Mouse (Mus musculus) mature B cell (primary cell): ENCODE data around the gene Zpbp2.

Source experiments
- in situ Hi-C: fragments of 300-500 bp; cut with MboI; formaldehyde crosslinking; loops from 2 replicates; pipeline ENCODE4 v1.14.3; 2019

Zpbp2 gene

DNA sequence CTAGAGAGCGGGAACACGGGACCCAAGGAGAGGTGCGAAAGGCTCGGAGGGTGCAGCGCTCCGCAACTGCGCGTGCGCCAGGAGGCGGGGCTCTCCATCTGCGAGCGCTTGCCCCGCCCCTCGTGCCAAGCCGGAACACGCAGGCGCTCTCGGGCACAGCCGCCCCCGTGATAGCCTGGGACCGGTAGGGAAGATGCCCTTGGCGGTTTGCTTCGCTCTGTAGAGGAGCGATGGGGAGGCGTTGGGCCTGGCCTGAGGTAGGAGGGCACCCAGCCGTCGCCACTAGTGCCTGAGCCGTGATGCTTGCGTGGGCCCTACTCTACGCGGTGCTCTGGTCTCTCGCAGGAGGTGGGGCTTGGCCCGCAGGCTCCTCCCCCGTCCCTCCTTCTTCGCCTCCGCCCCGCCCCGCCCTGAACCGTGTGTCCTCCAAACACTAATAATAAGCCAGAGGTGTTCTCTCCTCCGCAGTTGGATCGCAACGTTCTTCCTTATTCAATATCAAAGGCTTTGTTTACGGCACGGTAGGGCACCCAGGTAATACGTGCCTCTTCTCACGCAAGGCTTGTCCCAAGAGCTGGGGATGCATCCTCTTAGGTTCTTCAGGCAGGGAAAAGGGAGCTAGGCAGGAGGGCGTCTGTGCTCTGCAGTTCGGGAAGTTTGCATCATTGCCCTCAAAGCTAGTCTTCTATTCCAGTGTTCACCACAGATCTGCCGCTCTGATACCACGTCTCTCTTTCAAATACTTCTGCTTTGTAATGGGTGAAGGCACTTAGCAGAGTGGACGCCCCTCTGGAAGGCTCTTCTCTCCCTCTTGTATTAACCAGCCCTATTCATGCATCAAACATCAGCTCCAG lies at the start of gene Zpbp2:
Zpbp2 (plus strand) TSS at position 123 of the 854 bp plus-strand sequence.
- in situ Hi-C loops = no loop called here

- in situ Hi-C loops = no loop called here
These were observed 46.0 kb upstream of the Zpbp2 start for GRCm38 (mm10) chr11:98504926-98505325.

DNA sequence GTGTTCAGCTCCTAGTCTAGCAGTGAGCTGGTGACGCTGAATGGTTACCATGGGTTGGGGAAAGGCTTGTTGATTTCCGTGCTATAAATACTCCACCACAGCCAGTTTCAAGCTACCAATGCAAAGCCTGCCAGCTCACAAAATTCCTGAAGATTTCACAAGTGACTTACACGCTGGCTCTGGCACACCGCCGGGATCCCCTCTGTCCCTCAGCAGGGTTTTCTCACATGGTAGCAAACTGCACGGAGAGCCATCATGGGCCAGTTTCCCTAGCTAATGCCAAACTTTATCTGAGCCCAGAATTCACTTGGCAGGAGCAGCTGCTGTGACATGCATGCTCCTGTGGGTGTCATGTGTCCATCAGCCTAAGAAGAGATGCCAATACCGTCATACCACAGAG lies 41.5 kb upstream of the Zpbp2 start:
- in situ Hi-C loops = no loop called here

- in situ Hi-C loops = no loop called here
These were observed 40.8 kb upstream of the Zpbp2 start for GRCm38 (mm10) chr11:98510125-98510524.

DNA sequence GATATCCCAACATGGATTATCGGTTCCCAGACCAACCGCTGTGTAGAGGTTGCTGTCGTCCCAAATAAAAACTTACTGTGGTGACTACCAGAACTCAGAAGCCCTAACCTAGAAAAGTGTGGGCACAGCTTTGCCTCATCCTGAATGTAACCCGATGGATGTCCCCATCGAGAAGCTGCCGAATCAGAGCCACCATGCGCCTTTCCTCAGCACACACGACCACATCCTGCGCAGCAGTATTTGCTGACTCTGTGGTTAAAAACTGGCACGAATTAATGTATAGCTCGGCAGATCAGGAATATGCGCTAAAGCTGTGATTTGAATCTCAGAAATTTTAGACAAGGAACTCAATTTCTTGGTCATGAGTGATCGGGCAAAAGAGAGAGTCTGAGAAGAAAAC lies 38.0 kb upstream of the Zpbp2 start:
- in situ Hi-C loops = no loop called here

- in situ Hi-C loops = no loop called here
These were observed 37.5 kb upstream of the Zpbp2 start for GRCm38 (mm10) chr11:98513356-98513936.

DNA sequence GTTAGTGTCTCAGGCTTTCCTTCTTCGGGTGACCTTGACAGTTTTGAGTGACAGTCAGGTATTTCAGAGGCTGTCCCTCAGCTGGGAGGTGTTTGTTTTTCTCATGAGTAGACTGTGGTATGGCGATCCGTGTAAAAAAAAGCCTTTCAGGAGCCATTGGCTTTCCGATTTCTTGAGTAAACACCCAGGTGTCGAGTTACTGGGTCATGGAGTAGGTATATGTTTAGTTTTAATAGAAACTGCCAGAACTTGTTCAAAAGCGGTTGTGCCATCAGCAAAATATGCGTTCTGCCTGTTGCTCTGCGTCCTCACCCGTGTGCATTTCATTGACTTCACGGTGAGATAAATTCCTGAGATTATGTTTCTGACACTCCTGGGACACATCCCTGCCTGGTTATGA lies 30.4 kb upstream of the Zpbp2 start:
- in situ Hi-C loops = no loop called here

DNA sequence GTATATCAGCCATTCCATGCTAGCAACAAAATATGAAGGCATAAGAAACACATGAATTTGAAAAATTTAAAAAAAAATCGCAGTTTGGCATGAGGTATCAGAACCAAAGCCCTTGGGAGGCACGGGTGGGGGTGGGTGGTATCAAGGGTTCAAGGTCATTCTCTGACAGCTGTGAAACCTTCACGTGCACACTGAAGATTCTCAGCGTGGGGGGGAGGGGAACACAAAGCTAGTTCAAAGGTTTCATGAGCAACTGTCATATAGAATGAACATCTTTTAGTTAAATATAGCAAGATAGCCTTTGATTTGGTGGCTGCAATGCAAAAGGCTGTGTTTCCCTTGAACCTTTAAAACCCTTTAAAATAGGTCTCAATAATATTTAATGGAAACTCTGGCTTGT lies 25.8 kb upstream of the Zpbp2 start:
- in situ Hi-C loops = no loop called here

GRCm38 (mm10) chr11:98526824-98527461 lies 24.0 kb upstream of the Zpbp2 start:
- in situ Hi-C loops = no loop called here

- in situ Hi-C loops = no loop called here
These were observed 13.3 kb upstream of the Zpbp2 start for GRCm38 (mm10) chr11:98537480-98538034.

DNA sequence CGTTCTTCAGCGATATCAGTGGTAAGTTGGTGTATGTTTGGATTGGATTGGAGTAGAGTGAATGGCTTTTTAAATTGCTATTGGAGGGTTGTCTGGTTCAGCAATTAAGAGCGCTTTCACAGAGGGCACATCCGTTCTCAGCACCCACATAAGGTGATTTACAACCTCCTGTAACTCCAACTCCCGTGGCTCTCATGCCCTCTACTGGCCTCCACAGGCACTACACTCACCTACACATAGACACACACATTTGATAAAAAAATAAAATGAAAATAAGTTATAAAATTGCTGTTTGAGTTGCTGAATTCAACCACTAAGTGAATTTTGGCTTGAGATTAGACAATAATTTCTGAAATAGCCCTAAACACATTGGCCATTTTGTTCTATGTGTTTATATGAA lies 10.6 kb upstream of the Zpbp2 start:
- in situ Hi-C loops = no loop called here

DNA sequence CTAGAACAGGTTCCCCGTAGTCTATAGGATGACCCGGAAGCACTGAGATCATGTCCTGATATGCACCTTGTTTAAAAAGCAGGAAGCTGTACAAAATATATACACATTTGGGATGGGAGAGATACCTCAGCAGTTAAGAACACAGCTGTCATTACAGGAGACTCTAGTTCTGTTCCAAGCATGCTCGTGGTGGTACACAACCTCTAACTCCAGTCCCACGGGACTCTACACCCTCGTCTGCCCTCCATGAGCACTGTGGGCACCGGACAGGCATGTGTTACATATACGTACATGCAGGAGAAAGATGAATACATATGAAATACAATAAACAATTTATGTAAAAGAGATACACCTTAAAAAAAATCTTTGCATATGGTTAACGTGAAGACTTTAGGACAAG lies 8.3 kb upstream of the Zpbp2 start:
- in situ Hi-C loops = no loop called here

- in situ Hi-C loops = no loop called here
These were observed 7.5 kb upstream of the Zpbp2 start for GRCm38 (mm10) chr11:98543414-98543813.

DNA sequence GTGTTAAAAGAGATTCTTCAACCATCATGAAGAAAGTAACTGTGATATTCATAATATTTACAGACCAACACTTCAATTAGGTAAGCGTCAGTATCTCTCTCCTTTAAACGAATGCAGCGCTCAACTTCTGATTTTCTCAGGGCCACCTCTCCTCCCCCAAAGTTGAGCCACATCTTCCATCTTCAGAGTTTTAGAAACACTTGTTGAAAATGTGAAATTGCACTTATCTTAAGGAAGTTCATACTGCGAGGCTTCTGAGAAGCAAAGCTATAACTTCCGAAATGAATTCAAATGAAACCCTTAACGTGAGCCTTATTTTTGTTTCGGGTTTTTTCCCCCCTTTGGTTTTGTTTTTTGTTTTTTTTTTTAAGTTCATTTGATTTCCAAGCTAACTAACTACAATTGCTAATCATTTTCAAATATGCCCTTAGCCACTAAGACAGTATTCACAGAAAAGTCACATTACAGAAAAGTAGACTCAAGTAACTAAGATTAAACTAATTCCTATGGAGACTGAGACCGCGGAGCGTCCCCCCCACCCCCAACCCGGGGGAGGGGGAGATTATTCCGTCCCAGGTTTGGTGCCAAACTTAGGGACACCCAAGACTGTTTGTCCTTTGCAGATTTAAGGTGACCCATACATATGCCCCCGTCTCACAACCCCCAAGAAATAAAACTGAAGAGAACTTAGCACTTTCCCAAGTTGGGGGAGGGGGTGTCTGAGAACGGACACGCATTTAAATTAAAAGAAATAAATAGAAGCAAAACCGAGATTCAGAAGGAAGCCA lies 5.8 kb upstream of the Zpbp2 start:
- in situ Hi-C loops = loop anchor here (5.0 kb wide), 1 partner anchor 83 kb away; no protein-coding TSS in a partner anchor

DNA sequence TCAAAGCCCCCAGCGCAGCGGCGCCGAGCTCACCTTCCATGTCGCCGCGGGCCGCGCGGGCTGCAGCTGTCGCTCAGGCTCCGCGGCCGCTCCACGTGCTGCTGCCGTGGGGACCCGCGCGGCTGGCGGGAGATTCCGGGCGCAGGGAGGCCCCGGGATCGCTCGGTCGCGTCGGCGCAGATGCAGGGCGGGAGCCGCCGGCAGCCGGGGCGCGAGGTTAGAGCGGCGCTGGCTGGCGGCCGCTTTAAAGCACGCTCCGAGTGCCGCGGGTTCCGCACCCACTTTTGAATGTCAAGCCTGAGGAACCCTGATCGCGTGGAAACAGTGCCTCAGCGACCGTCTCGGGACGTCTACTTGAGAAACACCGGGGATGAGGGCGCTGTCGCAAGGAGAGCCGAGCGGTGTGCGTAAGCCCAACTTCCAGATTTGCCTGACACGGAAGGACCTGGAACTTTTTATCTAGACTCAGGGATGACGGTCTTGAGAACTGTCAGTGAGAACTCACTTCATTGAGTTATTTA lies 5.1 kb upstream of the Zpbp2 start, which contains the start of gene Ikzf3:
Ikzf3 (minus strand) TSS at position 321 of the 521 bp plus-strand sequence.
- in situ Hi-C loops = loop anchor here (5.0 kb wide), 1 partner anchor 83 kb away; no protein-coding TSS in a partner anchor

DNA sequence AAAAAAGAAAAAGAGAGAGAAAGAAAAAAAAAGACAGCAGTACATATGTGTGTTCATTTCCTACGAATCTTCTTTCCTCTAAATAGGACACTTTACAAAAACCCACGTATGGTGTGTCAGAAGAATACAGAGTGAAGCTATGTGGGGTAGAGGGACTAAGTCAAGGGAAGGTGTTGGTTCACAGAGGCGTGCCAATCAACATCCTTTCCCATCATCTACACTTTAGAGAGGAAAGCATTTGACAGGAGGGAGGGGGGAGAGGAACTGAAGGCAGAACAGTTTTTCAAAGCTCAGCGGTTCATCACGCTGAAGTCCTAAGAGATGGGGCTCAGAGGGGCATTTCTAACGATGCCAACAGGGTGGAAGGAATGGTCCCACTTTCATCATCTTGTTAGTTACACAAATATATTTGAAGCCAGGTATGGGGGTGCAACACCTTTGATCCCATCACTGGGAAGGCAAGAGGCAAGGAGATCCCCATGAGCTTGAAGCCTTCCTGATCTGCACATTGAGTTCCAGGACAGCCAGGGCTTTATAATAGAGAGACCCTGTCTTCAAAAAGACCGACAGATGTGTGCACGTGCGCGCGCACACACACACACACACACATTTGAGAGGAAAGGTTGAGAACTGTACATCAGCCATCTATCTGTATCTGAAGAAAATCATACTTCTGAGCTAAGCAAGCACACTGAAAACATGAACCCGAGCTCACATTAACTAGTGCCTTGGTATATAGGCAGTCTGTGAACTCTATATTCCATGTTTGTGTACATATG lies 4.2 kb upstream of the Zpbp2 start:
- in situ Hi-C loops = loop anchor here (5.0 kb wide), 1 partner anchor 84 kb away; no protein-coding TSS in a partner anchor

DNA sequence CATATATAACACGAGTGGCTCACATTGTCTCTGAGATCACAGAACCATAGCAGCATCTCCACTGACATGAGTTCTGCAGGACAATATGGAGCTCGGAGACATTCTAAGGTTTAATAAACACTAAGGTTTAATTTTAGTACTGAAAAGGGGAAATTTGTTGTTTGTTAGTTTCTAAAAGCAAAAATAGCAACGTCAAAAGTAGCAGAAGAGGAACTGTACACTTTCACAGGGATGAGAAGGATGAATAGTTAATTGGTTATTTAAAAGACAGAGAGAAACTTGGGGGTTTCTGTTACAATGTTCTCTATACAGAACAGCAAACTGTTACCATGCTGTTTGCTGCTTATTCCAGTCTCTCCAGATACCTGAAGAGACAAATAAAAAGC lies 3.6 kb upstream of the Zpbp2 start:
- in situ Hi-C loops = loop anchor here (5.0 kb wide), 1 partner anchor 85 kb away; no protein-coding TSS in a partner anchor

DNA sequence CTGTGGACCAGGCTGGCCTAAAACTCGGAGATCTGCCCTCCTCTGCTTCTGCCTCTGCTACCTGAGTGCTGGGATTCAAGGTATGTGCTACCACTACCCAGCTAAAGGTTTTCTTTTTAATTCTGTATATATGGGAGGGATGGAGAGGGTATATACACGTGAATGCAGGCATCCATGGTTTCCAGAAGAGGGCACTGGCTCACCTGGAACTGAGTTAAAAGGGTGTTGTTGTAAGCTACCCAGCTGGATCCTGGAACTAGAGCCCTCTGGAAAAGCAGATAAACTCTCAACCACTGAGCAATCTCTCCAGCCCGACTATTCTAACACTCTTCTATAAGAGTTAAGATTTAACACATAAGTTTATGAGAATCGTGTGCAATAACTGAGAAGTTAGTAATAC lies 1.5 kb upstream of the Zpbp2 start:
- in situ Hi-C loops = loop anchor here (5.0 kb wide), 1 partner anchor 87 kb away; no protein-coding TSS in a partner anchor

DNA sequence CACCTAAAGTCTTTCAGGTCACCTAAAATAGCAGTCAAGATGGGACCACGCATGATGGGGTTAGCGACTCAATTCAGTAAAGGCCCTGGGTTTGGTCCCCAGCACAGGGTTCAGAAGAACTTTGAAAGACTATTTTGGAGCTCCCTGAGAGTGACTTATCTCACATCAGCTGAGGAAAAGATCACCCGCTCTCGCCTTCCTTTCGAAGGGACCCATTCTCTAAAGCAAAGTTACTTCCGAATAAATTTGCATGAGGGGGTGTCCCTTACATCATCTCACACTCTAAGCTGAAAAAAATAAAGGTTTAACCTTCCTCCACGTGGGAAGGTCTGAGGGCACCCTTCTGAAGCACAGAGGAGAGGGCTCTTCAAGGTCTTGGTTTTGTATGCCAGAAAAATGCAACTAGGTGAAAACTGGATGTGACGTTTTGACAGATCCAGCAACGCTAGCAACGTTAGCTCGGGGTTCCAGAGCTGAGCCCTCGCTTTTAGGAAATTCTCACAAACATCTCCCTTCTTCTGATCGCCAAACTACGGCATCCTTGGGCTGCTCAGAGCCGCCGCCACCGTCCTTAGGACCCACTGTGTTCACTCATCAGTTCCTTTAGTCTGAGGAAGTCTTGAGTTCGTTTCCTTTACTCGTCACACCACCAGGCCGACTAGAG lies 454 bp upstream of the Zpbp2 start:
- in situ Hi-C loops = no loop called here

- in situ Hi-C loops = no loop called here
These were observed 3.1 kb downstream of the Zpbp2 start for GRCm38 (mm10) chr11:98553966-98554365.
